Mouse (Mus musculus) liver, adult 2 months (tissue): ENCODE results near the gene Olfr1162.

ENCODE experiments used
- CTCF ChIP-seq: fragments of 200-500 bp; IDR thresholded peaks from 2 replicates; pipeline ENCODE4 v1.5.1; 2011; ENCODE audit warnings: low read depth, low read length, control low read depth
- POLR2A ChIP-seq: fragments of 200-500 bp; IDR thresholded peaks from 2 replicates; pipeline ENCODE4 v1.6.1; 2011; ENCODE audit warnings: low read length, control low read depth; ENCODE audit not compliant: insufficient read depth; ENCODE audit errors: extremely low read depth

DNA sequence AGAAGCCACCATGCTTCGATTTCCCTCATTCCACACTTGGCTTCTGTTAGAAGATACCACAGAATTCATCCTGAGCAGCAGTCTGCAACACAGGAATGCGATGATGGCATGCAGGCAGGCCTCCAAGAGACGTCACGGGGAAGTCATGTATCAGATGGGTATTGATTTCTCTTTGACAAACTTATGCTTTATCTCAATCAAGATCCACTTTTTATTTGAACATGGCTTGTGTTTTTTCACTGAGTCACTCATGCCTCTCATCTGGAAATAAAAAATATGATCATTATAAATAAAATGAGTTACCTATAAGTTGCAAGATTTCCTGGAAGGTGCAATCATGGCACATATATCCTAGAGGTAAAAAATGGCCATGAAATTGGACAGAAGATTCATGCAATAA is 42.9 kb upstream of the Olfr1162 start, which contains the start of gene Olfr1164:
- no peak for TF ChIP-seq CTCF
- no peak for TF ChIP-seq POLR2A
